Mouse (Mus musculus) testis, postnatal 10 days (tissue): ENCODE results near the gene Ccnd1.

Experiments
- DNase-seq: peaks from one replicate; pipeline ENCODE4 v3.0.0; 2021; ENCODE audit warnings: low spot score

Gene Ccnd1

GRCm38 (mm10) chr7:144939344-144940002 lies at the start of gene Ccnd1:
TSS of gene Ccnd1 (minus strand) at chr7:144939925.
- peak; percentile 71 for DNase-seq

GRCm38 (mm10) chr7:144988856-144989255 lies 49.1 kb upstream of the Ccnd1 start:
- DNase-seq, result no peak

- DNase-seq, result no peak
Observed at GRCm38 (mm10) chr7:144985100-144985499, 45.4 kb upstream of the Ccnd1 start.

GRCm38 (mm10) chr7:144982358-144983110 lies 42.8 kb upstream of the Ccnd1 start:
- DNase-seq, result no peak

DNA sequence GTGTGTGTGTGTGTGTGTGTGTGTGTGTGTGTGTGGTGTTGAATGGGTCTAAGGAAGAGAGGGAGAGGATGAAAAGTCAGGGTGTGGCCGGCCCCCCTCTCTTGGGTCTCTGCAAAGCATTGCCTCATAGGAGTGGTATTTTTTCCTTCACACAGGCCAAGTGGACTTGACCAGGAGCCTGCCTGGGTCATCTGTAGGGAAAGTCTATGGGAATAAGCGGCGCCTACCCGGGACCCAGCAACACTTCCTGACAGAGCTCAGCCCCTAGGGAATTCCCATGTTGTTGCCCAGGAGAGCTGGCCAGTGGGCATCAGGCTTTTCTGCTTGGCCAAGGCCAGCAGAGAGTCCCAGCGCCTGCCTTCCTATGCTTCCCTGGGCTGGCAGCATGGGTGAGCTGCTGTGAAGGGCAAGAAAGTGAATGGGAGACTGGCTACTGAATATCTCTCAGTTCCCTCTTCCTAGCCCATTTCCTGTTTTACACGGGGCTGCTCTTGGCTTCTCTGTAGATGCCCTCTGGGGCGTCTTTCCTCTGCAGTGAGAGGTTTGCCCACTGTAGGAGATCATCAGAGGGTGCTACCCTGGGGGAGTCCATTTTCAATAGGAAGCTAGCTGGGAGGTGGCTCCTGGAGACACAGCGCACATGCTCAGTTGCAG lies 41.8 kb upstream of the Ccnd1 start:
- DNase-seq, result no peak

DNA sequence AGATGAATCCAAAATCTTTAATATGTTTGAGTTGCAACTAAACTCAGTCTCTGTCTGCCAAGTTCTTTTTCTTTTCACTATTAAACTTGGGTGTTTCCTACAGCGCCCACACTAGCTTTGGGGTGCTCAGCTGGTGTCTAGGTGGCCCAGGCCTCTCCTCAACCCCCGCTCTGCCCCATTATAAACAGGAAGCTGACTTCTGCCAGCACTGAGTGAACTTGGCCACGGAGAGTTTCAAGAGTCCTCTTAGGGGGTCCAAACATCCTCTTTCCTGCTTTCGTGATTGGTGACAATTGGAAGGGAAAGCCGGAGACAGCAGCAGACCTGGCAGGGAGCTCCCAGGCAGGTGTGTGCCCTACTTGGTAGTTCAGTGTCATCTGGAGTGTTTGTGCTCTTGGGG lies 40.1 kb upstream of the Ccnd1 start:
- DNase-seq, result no peak

DNA sequence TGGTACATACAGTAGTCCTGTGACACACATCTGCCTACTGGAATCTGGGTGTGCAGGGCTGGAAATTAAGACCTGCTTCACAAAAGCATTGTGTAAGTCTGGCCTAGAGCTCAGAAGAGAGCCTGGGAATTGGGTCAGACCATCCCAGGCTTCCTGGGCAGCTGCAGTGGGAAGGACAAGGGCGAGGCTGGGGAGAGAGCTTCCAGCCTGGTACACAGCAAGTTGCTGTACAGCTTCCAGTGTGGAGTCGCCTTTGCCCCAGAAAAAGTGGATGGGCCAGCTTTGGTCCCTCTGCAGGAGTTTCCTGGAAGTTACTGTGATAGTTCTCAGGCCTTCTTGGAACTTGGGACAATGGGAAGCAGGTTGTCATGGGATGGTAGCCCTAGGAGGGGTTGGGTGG lies 37.4 kb upstream of the Ccnd1 start:
- DNase-seq, result no peak

- DNase-seq, result no peak
Observed at GRCm38 (mm10) chr7:144973461-144973860, 33.7 kb upstream of the Ccnd1 start.

GRCm38 (mm10) chr7:144971769-144972168 lies 32.0 kb upstream of the Ccnd1 start:
- DNase-seq, result no peak

- DNase-seq, result no peak
Observed at GRCm38 (mm10) chr7:144970997-144971768, 31.5 kb upstream of the Ccnd1 start.

GRCm38 (mm10) chr7:144965893-144966292 lies 26.2 kb upstream of the Ccnd1 start:
- no peak for DNase-seq

DNA sequence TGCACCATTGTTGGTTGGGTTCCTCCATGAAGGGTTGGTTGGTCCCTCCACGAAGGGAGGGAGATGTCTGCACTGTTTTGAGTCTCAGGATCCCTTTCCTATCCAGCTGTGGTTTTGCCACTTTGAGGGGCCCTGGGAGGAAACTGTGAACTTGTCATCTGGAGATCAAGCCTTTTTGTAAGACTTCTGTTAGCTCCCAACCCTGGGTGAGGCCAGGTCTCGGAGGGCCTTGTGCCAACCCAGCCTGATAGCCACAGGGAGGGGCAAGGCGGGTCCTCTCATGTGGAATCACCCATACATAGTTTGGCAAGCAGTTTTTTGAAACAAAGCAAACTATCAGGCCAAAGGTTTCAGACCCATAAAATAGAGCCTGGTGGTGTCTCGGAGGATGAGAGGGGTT lies 24.6 kb upstream of the Ccnd1 start:
- DNase-seq, result no peak

DNA sequence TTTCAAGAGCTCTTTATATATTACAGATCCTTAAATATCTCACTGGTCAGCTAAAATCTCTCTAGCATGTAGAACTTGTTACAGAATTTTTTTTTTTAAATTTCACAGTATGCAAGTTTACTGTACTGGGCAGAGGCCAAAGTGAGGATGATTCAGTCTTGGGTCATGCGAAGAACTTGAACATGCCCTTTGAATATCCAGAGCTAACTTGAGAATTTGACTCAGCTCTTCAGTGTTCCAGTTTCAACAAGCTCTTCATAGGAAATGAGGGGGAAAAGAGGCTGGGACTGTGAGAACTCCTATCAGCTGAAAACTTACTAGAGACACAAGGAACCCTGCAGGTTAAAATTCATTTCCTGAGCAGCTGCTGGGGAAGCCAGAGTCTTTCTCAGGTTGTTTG lies 24.2 kb upstream of the Ccnd1 start:
- DNase-seq, result no peak

GRCm38 (mm10) chr7:144958509-144959395 lies 19.0 kb upstream of the Ccnd1 start:
- DNase-seq, result no peak

GRCm38 (mm10) chr7:144943254-144943653 lies 3.5 kb upstream of the Ccnd1 start:
- peak; percentile 81 for DNase-seq

DNA sequence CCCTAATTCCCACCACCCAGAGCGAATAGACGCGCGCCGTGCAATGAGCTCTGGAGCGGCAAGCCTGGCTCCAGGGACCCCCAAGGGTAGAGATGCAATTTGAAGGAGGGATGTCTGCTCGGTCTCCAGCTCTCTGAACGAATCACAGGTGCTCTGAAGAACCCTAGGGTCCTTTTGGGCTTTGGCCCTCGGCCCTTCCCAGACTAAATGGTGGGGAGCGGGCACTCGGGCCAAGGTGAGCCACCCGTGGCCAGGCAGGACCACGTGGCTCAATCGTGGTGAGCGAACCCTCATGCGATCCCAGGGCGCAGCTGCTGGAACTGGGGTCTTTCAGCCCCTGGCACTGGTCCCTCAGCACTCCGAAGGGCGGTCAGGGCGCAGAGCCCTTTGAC lies 3.0 kb upstream of the Ccnd1 start:
- peak; percentile 53 for DNase-seq

- DNase-seq, result peak; percentile 54
Observed at GRCm38 (mm10) chr7:144942071-144942743, 2.5 kb upstream of the Ccnd1 start.

DNA sequence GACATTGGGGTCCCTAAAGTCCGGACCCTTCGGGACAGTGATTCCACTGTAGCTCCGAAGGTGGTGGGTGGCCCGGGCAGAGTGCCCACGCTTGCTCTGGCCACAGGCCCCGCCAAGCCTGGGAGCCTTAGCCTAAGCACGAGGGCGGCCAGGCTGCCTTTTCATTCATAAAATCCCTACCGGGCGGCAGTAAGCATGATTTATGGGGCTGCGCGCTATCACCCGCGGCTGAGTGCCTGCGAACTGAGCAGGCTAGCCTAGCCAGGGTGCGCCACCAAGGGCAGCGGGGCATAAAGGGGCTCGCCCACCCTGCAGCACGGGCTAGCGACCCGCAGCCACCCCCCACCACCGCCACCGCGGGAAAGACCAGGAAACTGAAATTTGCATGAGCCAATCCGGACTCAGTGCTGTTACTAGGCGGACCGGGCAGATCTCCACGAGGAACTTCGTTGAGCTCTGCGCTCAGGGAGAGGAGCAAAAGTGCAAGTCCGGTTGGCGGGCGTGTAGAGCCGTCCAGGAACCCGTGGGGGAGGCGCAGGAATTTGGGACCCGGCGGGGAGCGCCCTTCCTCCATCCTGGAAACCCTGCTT lies 1.6 kb upstream of the Ccnd1 start:
- peak; percentile 85 for DNase-seq

DNA sequence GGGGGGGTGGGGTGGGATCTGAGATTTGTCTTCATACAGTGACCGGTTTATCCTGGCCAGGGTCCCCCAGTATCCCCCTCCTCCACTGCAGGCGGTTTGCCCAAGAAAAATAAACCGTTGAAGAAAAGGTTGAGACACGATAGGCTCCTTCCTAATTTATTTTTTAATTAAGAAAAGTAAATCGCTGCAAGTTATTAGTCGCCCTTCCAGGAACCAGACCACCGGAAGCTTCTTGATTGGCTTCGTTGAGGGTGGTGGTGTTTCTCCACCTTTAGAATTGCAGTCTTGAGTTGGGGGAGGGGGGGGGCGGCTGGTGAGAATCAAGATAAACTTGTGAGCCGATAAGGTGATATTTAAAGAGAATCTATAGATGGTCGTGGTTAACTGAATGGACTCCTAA lies 860 bp upstream of the Ccnd1 start:
- no peak for DNase-seq

DNA sequence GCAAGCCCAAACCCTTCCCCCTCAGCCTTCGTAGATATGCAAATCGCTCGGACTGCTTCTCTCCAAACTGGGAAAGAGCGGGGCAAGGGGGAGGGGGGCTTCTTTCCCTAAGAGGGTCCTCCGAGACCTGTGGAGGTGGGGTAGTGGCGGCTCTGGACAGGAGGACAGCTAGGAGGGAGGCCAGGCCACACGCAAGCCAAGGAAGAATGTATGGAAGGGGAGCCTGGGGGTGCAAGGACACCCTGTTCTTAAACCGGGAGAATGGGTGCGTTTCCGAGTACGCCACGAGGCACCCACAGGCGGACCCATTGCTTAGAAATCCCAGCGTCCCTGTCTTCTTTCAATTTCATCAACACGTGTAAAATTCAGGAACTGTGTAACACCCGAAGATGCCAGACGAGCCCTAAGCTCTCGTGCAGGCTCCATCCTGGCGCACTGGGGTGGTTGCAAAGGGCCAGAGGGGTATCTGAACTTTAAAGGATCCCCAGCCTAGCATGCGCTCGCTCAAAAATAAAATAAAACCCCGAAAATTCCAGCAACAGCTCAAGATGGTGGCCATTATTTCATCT lies 362 bp upstream of the Ccnd1 start:
- DNase-seq, result peak; percentile 54
